Mouse (Mus musculus) ovary, adult 18-20 months (tissue): ENCODE measurements around the gene Mup14.
"Not testable (repeated sequence)": the region's sequence is repeated elsewhere in the genome, so short reads cannot be mapped to it uniquely, and the experiment has no call there.

Experiments
- DNase-seq: peaks from one replicate; pipeline ENCODE4 v3.0.0; 2022; ENCODE audit warnings: low spot score, mixed read lengths

Gene Mup14

DNA sequence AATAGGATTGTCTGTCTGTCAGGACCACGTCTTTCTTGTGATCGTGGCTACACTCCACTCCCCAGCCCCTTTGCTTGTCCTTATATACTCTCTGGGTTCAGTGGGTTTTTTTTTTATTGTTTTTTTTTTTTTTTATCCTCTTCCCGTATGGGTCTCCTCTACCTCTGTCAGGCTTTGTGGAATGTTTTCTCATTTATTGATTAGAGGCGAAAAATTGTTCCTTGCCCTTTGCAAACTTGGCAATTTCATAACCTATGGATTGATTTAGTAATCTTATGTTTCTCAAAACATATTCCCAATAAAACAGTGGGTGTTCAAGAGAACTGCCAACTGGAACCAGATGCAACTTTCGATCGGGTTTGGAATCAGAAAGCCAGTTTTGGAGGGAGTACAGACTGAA is at the start of gene Mup14:
TSS of gene Mup14 (minus strand) at position 101 of the 400 bp plus-strand sequence.
- not testable (repeated sequence) for DNase-seq

DNA sequence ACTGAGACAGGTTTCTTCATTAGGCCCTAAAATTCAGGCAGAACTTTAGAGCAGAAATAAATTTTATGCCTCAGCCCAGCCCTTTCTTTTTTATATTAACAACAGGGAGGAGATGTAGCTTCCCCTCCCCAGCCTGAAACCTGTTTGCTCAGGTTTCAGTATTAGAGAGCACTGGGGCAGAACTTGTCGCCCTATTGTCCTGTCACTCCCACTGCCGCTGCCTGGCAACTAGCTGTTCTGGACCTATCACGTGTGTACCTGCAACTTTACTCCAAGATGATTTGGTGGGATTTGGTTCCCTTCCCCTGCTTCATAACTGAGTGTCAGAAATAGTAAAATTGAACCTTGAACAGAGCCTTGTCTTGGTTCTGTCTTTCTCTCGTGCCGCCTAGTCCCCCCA is 34.3 kb upstream of the Mup14 start:
- DNase-seq, result not testable (repeated sequence)
